Mouse (Mus musculus): ENCODE results near the gene Porcn. TPM values are rescaled to one million over a fixed set of nuclear protein-coding genes. Genes with fewer than 3 reads are reported as not detected.

Porcn gene
- polyA plus RNA-seq, 1 experiment from 2014 or later, result 8.9 TPM

DNA sequence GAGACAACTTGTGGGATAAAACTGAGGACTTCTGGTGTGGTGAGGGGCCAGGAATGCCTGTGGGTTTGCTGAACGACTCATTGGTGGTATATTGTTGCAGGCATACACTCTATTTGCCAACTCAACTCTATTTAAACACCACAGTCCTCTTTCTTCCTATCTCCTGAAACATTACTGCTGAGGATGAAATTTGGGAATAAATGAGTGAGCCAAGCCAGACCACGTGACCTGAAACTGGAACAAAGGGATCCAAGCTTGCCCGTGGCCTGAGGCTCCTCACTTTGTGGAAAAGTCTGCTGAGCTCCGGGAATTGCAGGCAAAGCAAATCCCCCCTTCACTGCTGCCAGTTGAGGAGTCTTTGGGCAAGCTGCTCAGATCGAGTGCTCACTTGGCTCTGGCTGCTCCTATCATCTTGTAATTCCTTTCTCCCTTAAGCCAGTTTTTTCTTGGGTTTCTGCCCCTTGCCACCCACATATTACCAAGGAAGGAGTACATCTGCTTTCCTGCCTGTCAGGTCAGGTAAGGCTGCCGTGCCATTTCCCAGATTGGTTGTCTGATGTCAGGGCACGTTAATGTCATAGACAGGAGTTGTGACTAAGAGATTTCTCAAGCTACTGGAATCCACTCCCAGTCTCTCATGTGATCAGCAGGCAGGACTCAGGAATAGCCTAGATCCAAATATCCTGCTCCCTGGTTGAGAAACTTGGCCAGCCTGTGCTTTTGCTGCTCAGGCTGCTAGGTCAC is 16.5 kb upstream of the Porcn start:
- Histone ChIP-seq H3K4me1 (replicated peaks; ENCODE audit: insufficient read depth, low read length) (no peaks in the 10 kb centered on the region), H3K36me3 (ENCODE audit: insufficient read depth, low read length) (no peaks in the 10 kb centered on the region), H3K27me3 (ENCODE audit: insufficient read depth, low read length) (no peaks in the 10 kb centered on the region), H3K9ac (ENCODE audit: low read depth, low read length) (no peak overlapping the region), H3K4me2 (ENCODE audit: low read length) (no peak overlapping the region), H3K4me3 (replicated peaks; ENCODE audit: low read depth, low read length) (no peak overlapping the region), H3K9me3 (replicated peaks; ENCODE audit: low read length) (no peaks in the 10 kb centered on the region), H3K27ac (no peak overlapping the region)
- no peak for TF ChIP-seq CTCF (IDR thresholded peaks at IDR 0.05; ENCODE audit: low read depth)
- DNase-seq (ENCODE audit: low spot score) (no peak), ATAC-seq (replicated peaks; ENCODE audit: low FRiP score, low read depth) (no peak)
- 69% methylated on average over 7 of the region's 7 CpGs for WGBS

DNA sequence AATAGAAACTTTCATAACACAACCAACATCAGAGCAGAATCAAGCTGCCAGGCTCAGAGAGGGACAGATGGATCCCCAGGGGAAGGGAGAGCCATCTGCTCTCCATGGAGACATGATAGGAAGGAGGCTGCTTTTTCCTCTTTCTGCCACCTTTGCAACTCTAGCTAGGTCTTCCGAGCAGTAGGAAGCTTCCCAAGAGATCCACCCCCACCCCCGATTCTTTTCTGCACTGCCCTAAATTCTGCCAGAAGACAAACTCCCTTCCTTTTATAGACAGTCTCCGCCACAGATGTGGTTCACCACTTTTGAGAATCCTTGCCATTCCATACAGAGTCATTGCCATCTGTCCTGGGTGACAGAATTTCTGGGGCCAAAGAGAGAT is 16.0 kb upstream of the Porcn start:
- ATAC-seq (replicated peaks; ENCODE audit: low FRiP score, low read depth) (no peak), DNase-seq (ENCODE audit: low spot score) (no peak)
- TF ChIP-seq CTCF (IDR thresholded peaks at IDR 0.05; ENCODE audit: low read depth), result no peak
- no peaks in the 10 kb centered on the region for H3K4me1 ChIP-seq (replicated peaks; ENCODE audit: insufficient read depth, low read length)
- no peak overlapping the region for H3K9ac ChIP-seq (ENCODE audit: low read depth, low read length)
- H3K4me2 ChIP-seq (ENCODE audit: low read length), result no peak overlapping the region
- no peak overlapping the region for H3K27ac ChIP-seq
- no peaks in the 10 kb centered on the region for H3K36me3 ChIP-seq (ENCODE audit: insufficient read depth, low read length)
- no peak overlapping the region for H3K4me3 ChIP-seq (replicated peaks; ENCODE audit: low read depth, low read length)
- H3K27me3 ChIP-seq (ENCODE audit: insufficient read depth, low read length), result no peaks in the 10 kb centered on the region
- H3K9me3 ChIP-seq (replicated peaks; ENCODE audit: low read length), result no peaks in the 10 kb centered on the region
- 73% methylated on average over 3 of the region's 3 CpGs for WGBS

DNA sequence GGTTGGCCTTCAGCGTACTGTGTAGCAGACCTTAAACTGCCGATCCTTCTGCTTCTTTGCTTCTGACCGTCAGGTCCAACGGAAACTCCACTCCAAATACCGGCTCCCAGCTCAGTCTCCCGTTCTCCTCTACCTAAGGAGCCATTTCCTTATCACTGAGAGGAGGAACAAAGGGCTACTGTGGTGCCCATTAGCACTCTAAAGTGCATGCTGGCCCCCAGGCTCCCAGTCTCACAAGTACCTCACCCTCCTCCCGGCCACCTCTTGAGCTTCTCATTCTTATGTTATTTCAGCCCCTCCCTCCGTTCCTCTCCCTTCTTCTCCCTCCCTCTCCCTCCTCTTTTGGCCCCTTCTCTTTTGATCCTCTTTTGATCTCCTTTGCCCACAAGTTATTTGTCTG is 13.3 kb upstream of the Porcn start:
- no peak overlapping the region for H3K9ac ChIP-seq (ENCODE audit: low read depth, low read length)
- no peak overlapping the region for H3K4me2 ChIP-seq (ENCODE audit: low read length)
- H3K4me3 ChIP-seq (replicated peaks; ENCODE audit: low read depth, low read length), result no peak overlapping the region
- ATAC-seq (replicated peaks; ENCODE audit: low FRiP score, low read depth) (no peak), DNase-seq (ENCODE audit: low spot score) (no peak)
- no peaks in the 10 kb centered on the region for H3K36me3 ChIP-seq (ENCODE audit: insufficient read depth, low read length)
- TF ChIP-seq CTCF (IDR thresholded peaks at IDR 0.05; ENCODE audit: low read depth), result no peak
- 41% methylated on average over 8 of the region's 8 CpGs for WGBS
- no peak overlapping the region for H3K27ac ChIP-seq
- no peaks in the 10 kb centered on the region for H3K4me1 ChIP-seq (replicated peaks; ENCODE audit: insufficient read depth, low read length)
- H3K9me3 ChIP-seq (replicated peaks; ENCODE audit: low read length), result no peaks in the 10 kb centered on the region
- H3K27me3 ChIP-seq (ENCODE audit: insufficient read depth, low read length), result no peaks in the 10 kb centered on the region

DNA sequence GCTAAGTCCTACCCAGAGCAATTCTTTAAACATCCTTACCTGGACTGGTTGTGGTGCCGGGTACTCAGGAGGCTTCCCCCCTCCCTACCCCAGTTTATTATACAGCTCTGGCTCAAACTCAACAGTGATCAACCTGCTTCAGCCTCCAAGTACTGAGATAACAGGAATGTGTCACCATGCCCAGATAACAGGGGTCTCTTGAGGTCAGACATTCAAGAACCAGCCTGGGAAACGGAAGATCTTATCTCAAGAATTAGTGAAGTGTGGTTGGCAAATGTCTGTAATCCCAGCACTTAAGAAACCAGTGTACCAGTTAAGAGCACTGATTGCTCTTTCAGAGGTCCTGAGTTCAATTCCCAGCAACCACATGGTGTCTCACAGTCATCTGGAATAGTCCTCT is 11.8 kb upstream of the Porcn start:
- WGBS, result 71% methylated on average over 2 of the region's 2 CpGs

DNA sequence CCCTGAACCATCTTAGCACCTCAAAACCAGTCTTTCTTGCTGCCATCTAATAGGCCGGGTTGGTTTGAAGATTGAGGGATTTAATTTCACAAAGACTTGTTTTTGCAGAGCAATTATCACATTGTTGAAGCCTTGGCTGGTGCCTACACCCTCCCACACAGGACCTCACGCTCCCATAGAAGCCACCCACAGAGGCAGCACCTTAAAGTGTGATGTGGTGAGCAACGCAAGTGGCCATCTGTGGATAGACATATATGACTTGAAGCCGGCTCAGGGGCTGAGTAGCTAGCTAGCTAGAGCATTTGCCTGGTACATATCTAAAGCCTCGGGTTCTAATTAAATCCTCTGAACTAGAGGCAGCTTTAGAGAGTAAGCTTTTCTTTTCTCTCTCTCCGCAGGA is 11.1 kb upstream of the Porcn start:
- Histone ChIP-seq H3K4me3 (replicated peaks; ENCODE audit: low read depth, low read length) (no peak overlapping the region), H3K9me3 (replicated peaks; ENCODE audit: low read length) (no peaks in the 10 kb centered on the region), H3K27me3 (ENCODE audit: insufficient read depth, low read length) (no peaks in the 10 kb centered on the region), H3K36me3 (ENCODE audit: insufficient read depth, low read length) (no peaks in the 10 kb centered on the region), H3K4me2 (ENCODE audit: low read length) (no peak overlapping the region), H3K27ac (no peak overlapping the region), H3K9ac (ENCODE audit: low read depth, low read length) (no peak overlapping the region), H3K4me1 (replicated peaks; ENCODE audit: insufficient read depth, low read length) (no peaks in the 10 kb centered on the region)
- ATAC-seq (replicated peaks; ENCODE audit: low FRiP score, low read depth) (no peak), DNase-seq (ENCODE audit: low spot score) (no peak)
- TF ChIP-seq CTCF (IDR thresholded peaks at IDR 0.05; ENCODE audit: low read depth), result no peak
- 62% methylated on average over 6 of the region's 6 CpGs for WGBS

More for the DNA sequence above, 11.8 kb upstream of the Porcn start:
- Histone ChIP-seq H3K36me3 (ENCODE audit: insufficient read depth, low read length) (no peaks in the 10 kb centered on the region), H3K4me3 (replicated peaks; ENCODE audit: low read depth, low read length) (no peak overlapping the region), H3K27ac (no peak overlapping the region), H3K9me3 (replicated peaks; ENCODE audit: low read length) (no peaks in the 10 kb centered on the region), H3K4me2 (ENCODE audit: low read length) (no peak overlapping the region), H3K9ac (ENCODE audit: low read depth, low read length) (no peak overlapping the region), H3K27me3 (ENCODE audit: insufficient read depth, low read length) (no peaks in the 10 kb centered on the region), H3K4me1 (replicated peaks; ENCODE audit: insufficient read depth, low read length) (no peaks in the 10 kb centered on the region)
- DNase-seq (ENCODE audit: low spot score), result no peak
- TF ChIP-seq CTCF (IDR thresholded peaks at IDR 0.05; ENCODE audit: low read depth), result no peak
- ATAC-seq (replicated peaks; ENCODE audit: low FRiP score, low read depth), result no peak

DNA sequence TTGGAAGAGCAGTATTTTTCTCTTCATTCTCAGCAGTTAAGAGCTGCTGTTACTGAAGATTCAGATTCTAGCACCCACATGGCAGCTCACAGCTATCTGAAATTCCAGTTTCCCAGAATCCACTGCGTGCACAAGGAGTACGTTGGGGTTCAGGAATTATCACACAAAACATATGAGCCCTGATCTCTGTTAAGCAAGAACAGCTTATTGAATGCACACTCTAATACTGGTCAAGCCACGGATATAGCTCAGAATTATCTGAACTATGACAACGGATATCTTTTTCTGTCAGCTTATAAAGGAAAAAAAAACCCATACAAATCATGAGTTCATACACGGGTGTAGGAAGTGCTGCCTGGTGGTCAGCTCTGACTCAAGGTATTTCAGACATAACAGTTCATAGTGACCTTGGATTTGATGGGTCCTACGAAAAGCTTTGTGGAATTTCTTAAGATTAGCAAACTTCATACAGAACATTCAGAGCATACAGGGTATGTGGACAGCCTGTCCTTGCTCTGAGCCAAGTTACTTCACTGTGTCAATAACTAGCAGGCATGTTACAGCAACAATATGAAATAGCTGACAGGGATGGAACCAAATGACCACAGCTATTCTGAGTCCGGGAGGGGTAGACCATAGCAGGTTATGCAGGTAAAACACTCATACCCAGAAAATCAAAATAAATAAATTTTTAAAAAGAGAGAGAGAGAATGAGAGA is 5.3 kb upstream of the Porcn start:
- Histone ChIP-seq H3K27me3 (ENCODE audit: insufficient read depth, low read length) (no peaks in the 10 kb centered on the region), H3K4me1 (replicated peaks; ENCODE audit: insufficient read depth, low read length) (no peaks in the 10 kb centered on the region), H3K9ac (ENCODE audit: low read depth, low read length) (no peak overlapping the region), H3K4me2 (ENCODE audit: low read length) (no peak overlapping the region), H3K9me3 (replicated peaks; ENCODE audit: low read length) (no peaks in the 10 kb centered on the region), H3K4me3 (replicated peaks; ENCODE audit: low read depth, low read length) (no peak overlapping the region), H3K36me3 (ENCODE audit: insufficient read depth, low read length) (no peaks in the 10 kb centered on the region), H3K27ac (no peak overlapping the region)
- 75% methylated on average over 7 of the region's 7 CpGs for WGBS
- ATAC-seq (replicated peaks; ENCODE audit: low FRiP score, low read depth), result no peak
- TF ChIP-seq CTCF (IDR thresholded peaks at IDR 0.05; ENCODE audit: low read depth), result no peak
- no peak for DNase-seq (ENCODE audit: low spot score)

All from kidney, postnatal 0 days (tissue).